Mouse (Mus musculus) thymus, postnatal 0 days (tissue): ENCODE measurements around the gene Rab4b. TPM values are rescaled to one million over a fixed set of nuclear protein-coding genes. Genes with fewer than 3 reads are reported as not detected.

Experiments
- DNase-seq: peaks from one replicate; pipeline ENCODE4 v3.0.0-alpha.2; 2015; ENCODE audit warnings: low spot score
- polyA plus RNA-seq: library from polyadenylated mRNA; unstranded; fragments of >200 nt; fragmentation: Nextera tagmentation; extraction: Ambion mirVana; gene quantifications from 2 replicates; pipeline ENCODE4 v1.2.1, GENCODE M21; 2015

The Rab4b gene
- 125 and 131 TPM in 2 replicates for polyA plus RNA-seq

GRCm38 (mm10) chr7:27178324-27179216, at the start of gene Rab4b:
Gene Rab4b, minus strand, starts transcription at chr7:27178896.
- DNase-seq: peak; percentile 99

- DNase-seq: peak; percentile 95
These were observed 49.7 kb upstream of the Rab4b start, which contains the start of gene Itpkc for GRCm38 (mm10) chr7:27228281-27228821. Gene Itpkc, minus strand, starts transcription at chr7:27228661.

- DNase-seq: no peak
These were observed 49.0 kb upstream of the Rab4b start for GRCm38 (mm10) chr7:27227676-27228075.

- no peak for DNase-seq
These were observed 48.6 kb upstream of the Rab4b start for GRCm38 (mm10) chr7:27227276-27227675.

GRCm38 (mm10) chr7:27224877-27225575, 46.3 kb upstream of the Rab4b start:
- no peak for DNase-seq

- DNase-seq: no peak
These were observed 43.8 kb upstream of the Rab4b start for GRCm38 (mm10) chr7:27222538-27222937.

- DNase-seq: no peak
These were observed 43.2 kb upstream of the Rab4b start for GRCm38 (mm10) chr7:27221939-27222338.

- DNase-seq: no peak
These were observed 41.2 kb upstream of the Rab4b start for GRCm38 (mm10) chr7:27219937-27220336.

GRCm38 (mm10) chr7:27218586-27218985, 39.9 kb upstream of the Rab4b start:
- no peak for DNase-seq

- DNase-seq: no peak
These were observed 33.9 kb upstream of the Rab4b start for GRCm38 (mm10) chr7:27212626-27213025.

- DNase-seq: no peak
These were observed 25.2 kb upstream of the Rab4b start for GRCm38 (mm10) chr7:27203730-27204449.

- no peak for DNase-seq
These were observed 20.1 kb upstream of the Rab4b start for GRCm38 (mm10) chr7:27198779-27199178.

GRCm38 (mm10) chr7:27198355-27198754, 19.7 kb upstream of the Rab4b start:
- DNase-seq: no peak

GRCm38 (mm10) chr7:27197634-27198033, 18.9 kb upstream of the Rab4b start:
- no peak for DNase-seq

GRCm38 (mm10) chr7:27197136-27197535, 18.4 kb upstream of the Rab4b start:
- no peak for DNase-seq

GRCm38 (mm10) chr7:27195681-27196611, 17.2 kb upstream of the Rab4b start, which contains the start of the genes BC024978 and Snrpa:
Gene BC024978, plus strand, starts transcription at chr7:27195781.
Gene Snrpa, minus strand, starts transcription at chr7:27196271.
- peak; percentile 98 for DNase-seq

GRCm38 (mm10) chr7:27193731-27194130, 15.0 kb upstream of the Rab4b start:
- no peak for DNase-seq

GRCm38 (mm10) chr7:27192434-27192833, 13.7 kb upstream of the Rab4b start:
- DNase-seq: no peak

- no peak for DNase-seq
These were observed 10.7 kb upstream of the Rab4b start for GRCm38 (mm10) chr7:27189271-27189931.

GRCm38 (mm10) chr7:27185986-27186385, 7.3 kb upstream of the Rab4b start:
- DNase-seq: no peak
